Mouse (Mus musculus): ENCODE data around the gene Mthfd1l.

GRCm38 (mm10) chr10:4151862-4152776, 179.2 kb downstream of the Mthfd1l start:
- no peak for TF ChIP-seq CTCF (IDR thresholded peaks at IDR 0.05; ENCODE audit: extremely low read depth, insufficient read depth, low read length)
- TF ChIP-seq POLR2A (IDR thresholded peaks at IDR 0.05; ENCODE audit: extremely low read depth, insufficient read depth, low read length) = no peak
